Mouse (Mus musculus) lung, embryonic 15.5 days (tissue): ENCODE data around the gene Tbxa2r. TPM values are rescaled to one million over a fixed set of nuclear protein-coding genes. Genes with fewer than 3 reads are reported as not detected.

Experiments
- ATAC-seq: fragments of 200-750 bp; cut with Nextera tagmentation; 2 replicates; pipeline ENCODE4 v1.8.0; 2017; ENCODE audit warnings: moderate number of reproducible peaks, borderline replicate concordance; ENCODE audit not compliant: low FRiP score, low TSS enrichment; ENCODE audit errors: extremely low read depth
- H3K27ac ChIP-seq: fragments of 300-500 bp; sonication (generic); 2 replicates; pipeline ENCODE4 v1.5.1; 2015; ENCODE audit warnings: moderate library complexity, mild to moderate bottlenecking, inconsistent platforms
- H3K27me3 ChIP-seq: fragments of 300-500 bp; sonication (generic); 2 replicates; pipeline ENCODE4 v1.6.1; 2015; ENCODE audit warnings: inconsistent platforms
- H3K36me3 ChIP-seq: fragments of 300-500 bp; sonication (generic); 2 replicates; pipeline ENCODE4 v1.6.1; 2015; ENCODE audit warnings: inconsistent platforms
- H3K4me1 ChIP-seq: fragments of 300-500 bp; sonication (generic); 2 replicates; pipeline ENCODE4 v1.6.1; 2015; ENCODE audit warnings: inconsistent platforms
- H3K4me2 ChIP-seq: fragments of 300-500 bp; sonication (generic); 2 replicates; pipeline ENCODE4 v1.6.1; 2015; ENCODE audit warnings: inconsistent platforms, mild to moderate bottlenecking, moderate library complexity
- H3K4me3 ChIP-seq: fragments of 300-500 bp; sonication (generic); 2 replicates; pipeline ENCODE4 v1.5.1; 2015; ENCODE audit warnings: mild to moderate bottlenecking, inconsistent platforms
- H3K9ac ChIP-seq: fragments of 300-500 bp; sonication (generic); 2 replicates; pipeline ENCODE4 v1.6.1; 2015; ENCODE audit warnings: inconsistent platforms
- H3K9me3 ChIP-seq: fragments of 300-500 bp; sonication (generic); 2 replicates; pipeline ENCODE4 v1.6.1; 2016; ENCODE audit warnings: inconsistent platforms
- WGBS: fragments of 180-500 bp; shearing (Covaris S2); methylation state at CpG from one replicate; pipeline ENCODE4 v1.1.7; 2015; 5-methylcytosine and 5-hydroxymethylcytosine counted together
- polyA plus RNA-seq: library from polyadenylated mRNA; unstranded; fragments of >200 nt; fragmentation: Nextera tagmentation; extraction: Ambion mirVana; gene quantifications from 2 replicates; pipeline ENCODE4 v1.2.1, GENCODE M21; 2015

Gene Tbxa2r
- polyA plus RNA-seq, 1 experiment from 2014 or later: 18.3 TPM

GRCm38 (mm10) chr10:81315587-81315986 lies 12.9 kb upstream of the Tbxa2r start:
- no peaks in the 10 kb centered on the region for H3K9me3 ChIP-seq
- H3K27me3 ChIP-seq: no peaks in the 10 kb centered on the region
- H3K4me2 ChIP-seq: no peak overlapping the region
- H3K27ac ChIP-seq: no peak overlapping the region
- no peak overlapping the region for H3K4me3 ChIP-seq
- 87% methylated on average over 16 of the region's 16 CpGs for WGBS
- no peak overlapping the region for H3K9ac ChIP-seq
- peaks cover 62% of the 10 kb centered on the region for H3K36me3 ChIP-seq
- no peak for ATAC-seq
- peaks cover 39% of the 10 kb centered on the region for H3K4me1 ChIP-seq

GRCm38 (mm10) chr10:81316338-81317060 lies 12.0 kb upstream of the Tbxa2r start:
- Histone ChIP-seq H3K9me3 (no peaks in the 10 kb centered on the region), H3K27ac (peak overlapping the region; percentile 44; the same call in 1 of the 2 replicates), H3K4me3 (peak overlapping the region; percentile 28), H3K27me3 (no peaks in the 10 kb centered on the region), H3K4me1 (peaks cover 40% of the 10 kb centered on the region), H3K4me2 (peak overlapping the region; percentile 58), H3K36me3 (peaks cover 53% of the 10 kb centered on the region), H3K9ac (peak overlapping the region; percentile 40)
- 43% methylated on average over 16 of the region's 16 CpGs for WGBS
- ATAC-seq: no peak

GRCm38 (mm10) chr10:81317273-81317672 lies 11.3 kb upstream of the Tbxa2r start:
- Histone ChIP-seq H3K27me3 (no peaks in the 10 kb centered on the region), H3K4me1 (peaks cover 48% of the 10 kb centered on the region), H3K9ac (peak overlapping the region; percentile 40), H3K36me3 (peaks cover 46% of the 10 kb centered on the region), H3K27ac (peak overlapping the region; percentile 44; the same call in 1 of the 2 replicates), H3K9me3 (no peaks in the 10 kb centered on the region), H3K4me3 (peak overlapping the region; percentile 28), H3K4me2 (peak overlapping the region; percentile 58)
- 16% methylated on average over 18 of the region's 20 CpGs for WGBS
- ATAC-seq: no peak

- H3K9ac ChIP-seq: peak overlapping the region; percentile 39; the same call in 1 of the 2 replicates
- no peak for ATAC-seq
These were observed 9.8 kb upstream of the Tbxa2r start for GRCm38 (mm10) chr10:81318589-81319329.

GRCm38 (mm10) chr10:81319330-81319699 lies 9.2 kb upstream of the Tbxa2r start:
- ATAC-seq: no peak
- H3K27ac ChIP-seq: peak overlapping the region; percentile 89
- H3K4me3 ChIP-seq: peak overlapping the region; percentile 94
- peak overlapping the region; percentile 64 for H3K4me2 ChIP-seq
- H3K9me3 ChIP-seq: no peaks in the 10 kb centered on the region
- H3K4me1 ChIP-seq: peaks cover 52% of the 10 kb centered on the region
- no peaks in the 10 kb centered on the region for H3K27me3 ChIP-seq
- peak overlapping the region; percentile 39 for H3K9ac ChIP-seq
- 24% methylated on average over 8 of the region's 8 CpGs for WGBS
- H3K36me3 ChIP-seq: peaks cover 46% of the 10 kb centered on the region

More at GRCm38 (mm10) chr10:81318589-81319329, 9.8 kb upstream of the Tbxa2r start:
- Histone ChIP-seq H3K27me3 (no peaks in the 10 kb centered on the region), H3K4me1 (peaks cover 52% of the 10 kb centered on the region), H3K36me3 (peaks cover 46% of the 10 kb centered on the region), H3K4me3 (no peak overlapping the region), H3K4me2 (peak overlapping the region; percentile 64), H3K27ac (peak overlapping the region; percentile 89; the same call in 1 of the 2 replicates), H3K9me3 (no peaks in the 10 kb centered on the region)
- 85% methylated on average over 13 of the region's 13 CpGs for WGBS

- ATAC-seq: no peak; the same call in 1 of the 2 replicates
- no peaks in the 10 kb centered on the region for H3K9me3 ChIP-seq
- H3K4me3 ChIP-seq: peak overlapping the region; percentile 94
- H3K27me3 ChIP-seq: no peaks in the 10 kb centered on the region
- peak overlapping the region; percentile 64 for H3K4me2 ChIP-seq
- peak overlapping the region; percentile 39 for H3K9ac ChIP-seq
- H3K4me1 ChIP-seq: peaks cover 52% of the 10 kb centered on the region
- WGBS: 1% methylated on average over 38 of the region's 38 CpGs
- H3K36me3 ChIP-seq: peaks cover 47% of the 10 kb centered on the region
- H3K27ac ChIP-seq: peak overlapping the region; percentile 89
These were observed 8.6 kb upstream of the Tbxa2r start for GRCm38 (mm10) chr10:81319741-81320549.

- ATAC-seq: peak; percentile 93
- Histone ChIP-seq H3K9ac (peak within 1 kb of the TSS; percentile 88), H3K36me3 (peaks cover 47% of the 10 kb centered on the region), H3K4me3 (peak within 1 kb of the TSS; percentile 94), H3K27ac (peak within 1 kb of the TSS; percentile 89), H3K4me2 (peak within 1 kb of the TSS; percentile 76), H3K9me3 (no peaks in the 10 kb centered on the region), H3K4me1 (peaks cover 52% of the 10 kb centered on the region), H3K27me3 (no peaks in the 10 kb centered on the region)
- WGBS: under 1% methylated on average over 68 of the region's 68 CpGs
These were observed 7.8 kb upstream of the Tbxa2r start, which contains the start of gene Cactin for GRCm38 (mm10) chr10:81320550-81321347. Gene Cactin, plus strand, starts transcription at chr10:81321103.

- no peaks in the 10 kb centered on the region for H3K27me3 ChIP-seq
- no peaks in the 10 kb centered on the region for H3K9me3 ChIP-seq
- no peak for ATAC-seq
- H3K4me3 ChIP-seq: peak overlapping the region; percentile 94
- peaks cover 48% of the 10 kb centered on the region for H3K4me1 ChIP-seq
- peaks cover 49% of the 10 kb centered on the region for H3K36me3 ChIP-seq
- peak overlapping the region; percentile 76 for H3K4me2 ChIP-seq
- H3K9ac ChIP-seq: peak overlapping the region; percentile 88
- peak overlapping the region; percentile 88 for H3K27ac ChIP-seq
- 2% methylated on average over 20 of the region's 20 CpGs for WGBS
These were observed 7.1 kb upstream of the Tbxa2r start for GRCm38 (mm10) chr10:81321436-81321835.

GRCm38 (mm10) chr10:81322444-81322843 lies 6.1 kb upstream of the Tbxa2r start:
- Histone ChIP-seq H3K36me3 (peaks cover 59% of the 10 kb centered on the region), H3K4me2 (peak overlapping the region; percentile 76)

GRCm38 (mm10) chr10:81323141-81323775 lies 5.3 kb upstream of the Tbxa2r start:
- H3K27ac ChIP-seq: no peak overlapping the region
- peaks cover 56% of the 10 kb centered on the region for H3K36me3 ChIP-seq
- H3K27me3 ChIP-seq: no peaks in the 10 kb centered on the region
- ATAC-seq: no peak
- H3K4me3 ChIP-seq: no peak overlapping the region
- H3K9me3 ChIP-seq: no peaks in the 10 kb centered on the region
- whole genome bisulfite sequencing: 92% methylated on average over 23 of the region's 23 CpGs
- H3K4me2 ChIP-seq: no peak overlapping the region
- H3K4me1 ChIP-seq: peaks cover 38% of the 10 kb centered on the region
- no peak overlapping the region for H3K9ac ChIP-seq

More at GRCm38 (mm10) chr10:81322444-81322843, 6.1 kb upstream of the Tbxa2r start:
- Histone ChIP-seq H3K27ac (no peak overlapping the region), H3K4me3 (no peak overlapping the region; the same call in 1 of the 2 replicates), H3K4me1 (peaks cover 38% of the 10 kb centered on the region), H3K9ac (peak overlapping the region; percentile 88; the same call in 1 of the 2 replicates), H3K27me3 (no peaks in the 10 kb centered on the region), H3K9me3 (no peaks in the 10 kb centered on the region)
- WGBS: 87% methylated on average over 27 of the region's 27 CpGs
- ATAC-seq: no peak
